Mouse (Mus musculus): ENCODE data around the gene Atpif1. TPM values are rescaled to one million over a fixed set of nuclear protein-coding genes. Genes with fewer than 3 reads are reported as not detected.

Atpif1 gene
- total and polyA plus RNA-seq, 2 experiments from 2014 or later: 800 to 1,681 TPM

DNA sequence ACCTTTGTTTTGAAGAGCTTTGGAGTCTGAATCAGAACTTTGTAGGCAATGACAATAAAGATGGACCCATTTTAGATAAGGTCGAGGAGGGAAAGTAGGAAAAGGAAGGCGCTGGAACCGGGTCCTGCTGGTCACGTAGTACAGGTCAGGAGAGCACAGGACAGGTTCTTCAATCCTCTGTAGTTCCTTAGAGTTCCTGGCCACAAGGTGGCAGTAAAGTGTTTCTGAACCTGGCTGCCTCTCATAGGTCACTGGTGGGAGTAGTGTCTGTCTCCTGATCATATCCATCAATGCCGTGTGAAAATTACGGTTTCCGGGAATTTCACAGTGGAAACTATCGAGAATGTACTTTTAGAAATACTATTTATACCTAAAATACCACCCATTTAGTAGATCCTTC lies 12.4 kb upstream of the Atpif1 start:
- Histone ChIP-seq H3K27me3 (ENCODE audit: insufficient read depth, low read length) (no peaks in the 10 kb centered on the region), H3K9ac (replicated peaks; ENCODE audit: low read length, poor library complexity, severe bottlenecking) (no peak overlapping the region), H3K4me1 (ENCODE audit: insufficient read depth, low read length) (no peaks in the 10 kb centered on the region), H3K4me2 (ENCODE audit: low read depth, low read length, poor library complexity, severe bottlenecking) (no peak overlapping the region), H3K9me3 (ENCODE audit: low read length) (no peaks in the 10 kb centered on the region), H3K4me3 (ENCODE audit: low read depth, low read length) (no peak overlapping the region), H3K36me3 (ENCODE audit: insufficient read depth, low read length) (peaks cover 61% of the 10 kb centered on the region), H3K27ac (ENCODE audit: low read depth, low read length) (no peak overlapping the region)
- no peak for ATAC-seq (ENCODE audit: low FRiP score)
- WGBS: 46% methylated on average over 8 of the region's 8 CpGs
- peak; percentile 70 for DNase-seq (ENCODE audit: low spot score)
- TF ChIP-seq CTCF (IDR thresholded peaks at IDR 0.05): peak; percentile 80

DNA sequence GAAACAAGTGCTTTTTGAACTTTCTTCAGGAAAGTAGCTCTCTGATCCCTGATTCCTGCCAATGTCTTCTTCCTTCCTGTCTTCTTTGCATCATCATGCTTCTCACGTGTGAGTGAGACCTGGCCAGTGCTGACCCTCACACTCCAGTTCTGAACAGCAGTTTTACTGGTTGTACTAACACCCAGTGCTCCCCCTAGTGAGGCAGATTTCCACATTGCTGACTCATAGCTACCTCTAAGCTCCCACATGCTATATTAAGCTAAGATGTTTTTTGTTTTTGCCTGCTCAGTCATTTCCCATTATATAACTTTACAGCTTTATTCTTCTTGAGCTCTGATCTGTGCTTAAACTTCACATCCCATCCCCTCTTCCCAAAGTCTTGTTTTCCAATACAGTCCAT lies 9.3 kb upstream of the Atpif1 start:
- Histone ChIP-seq H3K36me3 (ENCODE audit: insufficient read depth, low read length) (peaks cover 42% of the 10 kb centered on the region), H3K27me3 (ENCODE audit: insufficient read depth, low read length) (no peaks in the 10 kb centered on the region), H3K4me2 (ENCODE audit: low read depth, low read length, poor library complexity, severe bottlenecking) (no peak overlapping the region), H3K9ac (replicated peaks; ENCODE audit: low read length, poor library complexity, severe bottlenecking) (no peak overlapping the region), H3K4me3 (ENCODE audit: low read depth, low read length) (no peak overlapping the region), H3K4me1 (ENCODE audit: insufficient read depth, low read length) (no peaks in the 10 kb centered on the region), H3K27ac (ENCODE audit: low read depth, low read length) (no peak overlapping the region), H3K9me3 (ENCODE audit: low read length) (no peaks in the 10 kb centered on the region)
- WGBS: 56% methylated on average over 1 of the region's 1 CpGs
- ATAC-seq (ENCODE audit: low FRiP score): no peak
- no peak for DNase-seq (ENCODE audit: low spot score)
- 0 out of 2 replicates have a peak, but pooled peaks have one; percentile 3 for TF ChIP-seq CTCF (IDR thresholded peaks at IDR 0.05)

DNA sequence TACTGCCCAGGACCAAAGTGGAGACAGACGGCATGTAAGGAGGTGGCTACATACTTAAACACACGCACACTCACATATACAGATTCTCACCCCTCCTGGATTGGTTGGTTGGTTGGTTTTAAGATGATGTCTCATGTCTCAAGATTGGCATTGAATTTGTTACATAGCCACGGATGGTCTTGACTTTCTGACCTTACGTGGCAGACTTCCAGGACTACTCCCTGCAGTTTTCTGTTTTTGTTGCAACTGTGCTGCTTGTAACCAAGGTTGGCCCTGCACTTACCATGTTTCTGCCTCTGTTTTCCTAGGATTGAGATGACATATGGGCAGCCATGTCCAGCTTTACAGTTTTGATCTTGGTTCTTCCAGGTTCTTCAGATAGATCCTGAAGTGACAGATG lies 8.0 kb upstream of the Atpif1 start:
- Histone ChIP-seq H3K9ac (replicated peaks; ENCODE audit: low read length, poor library complexity, severe bottlenecking) (no peak overlapping the region), H3K36me3 (ENCODE audit: insufficient read depth, low read length) (peaks cover 37% of the 10 kb centered on the region)
- 86% methylated on average over 4 of the region's 4 CpGs for WGBS

DNA sequence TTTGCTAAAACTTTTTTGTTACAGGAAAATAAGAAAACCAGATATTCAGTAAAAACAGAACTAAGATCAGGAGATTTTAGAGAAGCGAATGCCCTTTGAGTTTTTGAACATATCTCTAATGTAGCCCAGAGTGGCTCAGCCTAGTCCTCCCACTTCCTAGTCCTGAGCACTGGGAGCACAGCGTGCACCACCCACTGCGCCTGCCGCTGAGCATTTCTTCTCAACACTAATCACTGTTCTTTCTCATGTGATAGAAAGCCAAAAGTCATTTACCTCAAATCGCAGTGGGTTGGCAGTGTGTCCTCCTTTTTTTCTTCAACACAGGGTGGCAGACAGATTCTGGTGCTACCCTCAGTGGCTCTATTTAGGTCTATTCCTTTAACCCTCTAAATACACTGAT lies 6.0 kb upstream of the Atpif1 start:
- Histone ChIP-seq H3K27ac (ENCODE audit: low read depth, low read length) (no peak overlapping the region), H3K9ac (replicated peaks; ENCODE audit: low read length, poor library complexity, severe bottlenecking) (no peak overlapping the region), H3K4me3 (ENCODE audit: low read depth, low read length) (no peak overlapping the region), H3K9me3 (ENCODE audit: low read length) (no peaks in the 10 kb centered on the region), H3K4me1 (ENCODE audit: insufficient read depth, low read length) (peaks cover 4% of the 10 kb centered on the region; the same call in 1 of the 2 replicates), H3K4me2 (ENCODE audit: low read depth, low read length, poor library complexity, severe bottlenecking) (no peak overlapping the region), H3K36me3 (ENCODE audit: insufficient read depth, low read length) (peaks cover 31% of the 10 kb centered on the region), H3K27me3 (ENCODE audit: insufficient read depth, low read length) (no peaks in the 10 kb centered on the region)
- no peak for TF ChIP-seq CTCF (IDR thresholded peaks at IDR 0.05)
- DNase-seq (ENCODE audit: low spot score) (no peak), ATAC-seq (ENCODE audit: low FRiP score) (no peak)
- 94% methylated on average over 5 of the region's 5 CpGs for WGBS

More for the DNA sequence above, 8.0 kb upstream of the Atpif1 start:
- ATAC-seq (ENCODE audit: low FRiP score) (no peak), DNase-seq (ENCODE audit: low spot score) (no peak)
- H3K4me2 ChIP-seq (ENCODE audit: low read depth, low read length, poor library complexity, severe bottlenecking): no peak overlapping the region
- no peak overlapping the region for H3K4me3 ChIP-seq (ENCODE audit: low read depth, low read length)
- no peak overlapping the region for H3K27ac ChIP-seq (ENCODE audit: low read depth, low read length)
- H3K9me3 ChIP-seq (ENCODE audit: low read length): no peaks in the 10 kb centered on the region
- no peak for TF ChIP-seq CTCF (IDR thresholded peaks at IDR 0.05)
- H3K4me1 ChIP-seq (ENCODE audit: insufficient read depth, low read length): peaks cover under 1% of the 10 kb centered on the region; the same call in 1 of the 2 replicates
- H3K27me3 ChIP-seq (ENCODE audit: insufficient read depth, low read length): no peaks in the 10 kb centered on the region

DNA sequence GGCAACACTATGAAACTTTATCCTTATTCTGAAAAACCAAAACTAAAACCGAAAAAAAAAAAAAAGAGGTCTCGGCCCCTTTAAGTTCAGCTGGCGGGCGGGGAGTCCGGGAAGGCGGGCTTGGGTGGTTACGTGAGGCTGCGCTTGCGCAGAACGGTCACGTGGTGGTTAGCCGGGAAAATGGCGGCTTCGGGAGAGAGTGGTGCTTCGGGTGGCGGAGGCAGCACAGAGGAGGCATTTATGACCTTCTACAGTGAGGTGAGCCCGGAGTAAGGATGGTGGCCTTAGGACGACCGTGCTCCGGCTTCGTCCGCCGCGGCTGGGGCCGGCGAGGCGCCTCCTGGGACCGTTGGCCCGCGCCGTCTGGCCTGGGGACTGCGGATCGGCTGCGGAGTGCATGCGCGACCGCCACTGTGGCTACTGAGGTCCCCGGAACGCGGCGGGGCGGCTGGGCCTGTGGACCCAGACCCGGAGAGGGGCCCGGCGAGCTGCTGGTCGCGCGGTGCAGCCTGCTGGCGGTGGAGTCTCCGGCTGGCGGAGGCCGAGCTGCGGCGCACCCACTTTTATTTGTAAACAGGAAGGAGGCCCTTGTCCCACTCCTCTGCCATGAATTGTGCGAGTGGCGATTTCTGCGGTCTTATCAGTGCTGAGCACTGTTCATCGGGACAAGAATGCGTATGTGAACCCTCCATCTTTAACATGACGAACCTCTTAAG lies 2.1 kb upstream of the Atpif1 start, which contains the start of gene Dnajc8:
TSS of gene Dnajc8 (plus strand) at position 145 of the 716 bp plus-strand sequence.
- peak within 1 kb of the TSS; percentile 93 for H3K9ac ChIP-seq (replicated peaks; ENCODE audit: low read length, poor library complexity, severe bottlenecking)
- peak within 1 kb of the TSS; percentile 77 for H3K4me2 ChIP-seq (ENCODE audit: low read depth, low read length, poor library complexity, severe bottlenecking)
- DNase-seq (ENCODE audit: low spot score) (peak; percentile 95), ATAC-seq (ENCODE audit: low FRiP score) (peak; percentile 82)
- H3K4me3 ChIP-seq (ENCODE audit: low read depth, low read length): peak within 1 kb of the TSS; percentile 100
- no peaks in the 10 kb centered on the region for H3K9me3 ChIP-seq (ENCODE audit: low read length)
- WGBS: under 1% methylated on average over 59 of the region's 60 CpGs
- H3K27me3 ChIP-seq (ENCODE audit: insufficient read depth, low read length): no peaks in the 10 kb centered on the region
- no peak for TF ChIP-seq CTCF (IDR thresholded peaks at IDR 0.05)
- H3K36me3 ChIP-seq (ENCODE audit: insufficient read depth, low read length): no peaks in the 10 kb centered on the region
- H3K27ac ChIP-seq (ENCODE audit: low read depth, low read length): peak within 1 kb of the TSS; percentile 88
- peaks cover 9% of the 10 kb centered on the region; the same call in 1 of the 2 replicates for H3K4me1 ChIP-seq (ENCODE audit: insufficient read depth, low read length)

DNA sequence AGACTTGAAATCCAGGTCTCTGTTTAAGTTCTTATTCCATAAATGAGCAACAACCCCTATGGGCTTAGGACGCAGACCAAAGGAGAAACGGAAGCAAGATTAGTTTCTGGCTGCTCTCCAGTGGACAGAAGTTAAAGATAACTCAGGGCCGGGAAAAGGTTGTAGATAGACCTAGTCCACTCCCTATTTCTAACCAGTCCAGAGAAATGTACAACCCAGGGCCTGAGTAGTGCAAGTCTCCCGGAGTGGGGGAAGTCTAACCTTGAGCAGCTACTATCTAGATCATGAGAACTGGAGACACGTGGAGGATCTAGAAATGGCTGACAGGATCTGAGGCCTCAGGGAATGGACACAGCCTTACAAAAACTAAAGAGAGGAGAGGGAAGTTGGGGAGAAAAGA lies 963 bp downstream of the Atpif1 start:
- DNase-seq (ENCODE audit: low spot score): peak; percentile 45
- peak overlapping the region; percentile 66 for H3K4me3 ChIP-seq (ENCODE audit: low read depth, low read length)
- 20% methylated on average over 5 of the region's 5 CpGs for WGBS
- H3K9me3 ChIP-seq (ENCODE audit: low read length): no peaks in the 10 kb centered on the region
- no peak for TF ChIP-seq CTCF (IDR thresholded peaks at IDR 0.05)
- H3K27me3 ChIP-seq (ENCODE audit: insufficient read depth, low read length): no peaks in the 10 kb centered on the region
- peak overlapping the region; percentile 63 for H3K4me2 ChIP-seq (ENCODE audit: low read depth, low read length, poor library complexity, severe bottlenecking)
- peak overlapping the region; percentile 98 for H3K27ac ChIP-seq (ENCODE audit: low read depth, low read length)
- peaks cover 8% of the 10 kb centered on the region; the same call in 1 of the 2 replicates for H3K36me3 ChIP-seq (ENCODE audit: insufficient read depth, low read length)
- peak; percentile 10; the same call in 1 of the 2 replicates for ATAC-seq (ENCODE audit: low FRiP score)
- peak overlapping the region; percentile 94 for H3K9ac ChIP-seq (replicated peaks; ENCODE audit: low read length, poor library complexity, severe bottlenecking)
- peaks cover 9% of the 10 kb centered on the region; the same call in 1 of the 2 replicates for H3K4me1 ChIP-seq (ENCODE audit: insufficient read depth, low read length)
